Mouse (Mus musculus) spleen, adult 2 months (tissue): ENCODE data around the gene Mgll.

Source experiments
- CTCF ChIP-seq: fragments of 200-500 bp; IDR thresholded peaks from 2 replicates; pipeline ENCODE4 v1.5.1; 2011; ENCODE audit warnings: mild to moderate bottlenecking, inconsistent platforms; ENCODE audit not compliant: insufficient read depth, insufficient read length, insufficient replicate concordance; ENCODE audit errors: extremely low read depth
- POLR2A ChIP-seq: fragments of 200-500 bp; IDR thresholded peaks from 2 replicates; pipeline ENCODE4 v1.6.1; 2011; ENCODE audit warnings: low read depth, low read length, inconsistent platforms

GRCm38 (mm10) chr6:88826545-88826944 is 102.3 kb downstream of the Mgll start:
- TF ChIP-seq POLR2A, result no peak
- no peak for TF ChIP-seq CTCF
